Mouse (Mus musculus): ENCODE results near the gene Tbca. TPM values are rescaled to one million over a fixed set of nuclear protein-coding genes. Genes with fewer than 3 reads are reported as not detected.

Gene Tbca
- total RNA-seq (2014; fragmentation: Nextera tagmentation) (35.0 and 47.7 TPM in 2 replicates), total RNA-seq (2017) (176 and 180 TPM in 2 replicates), polyA plus RNA-seq (2012) (9.4 and 14.2 TPM in 2 replicates)

- peaks cover 38% of the 10 kb centered on the region for H3K4me1 ChIP-seq (ENCODE audit: insufficient read depth, low read depth, low read length)
- ATAC-seq (ENCODE audit: extremely low read depth, insufficient number of reproducible peaks, low FRiP score, poor library complexity, severe bottlenecking) (peak; percentile 82), DNase-seq (ENCODE audit: low spot score) (peak; percentile 76)
- peaks cover 11% of the 10 kb centered on the region for H3K36me3 ChIP-seq (replicated peaks)
- no peaks in the 10 kb centered on the region for H3K9me3 ChIP-seq (replicated peaks)
- peaks cover 15% of the 10 kb centered on the region for H3K27me3 ChIP-seq (ENCODE audit: insufficient read depth, low read length)
- H3K4me3 ChIP-seq (ENCODE audit: low read depth, low read length) = peak within 1 kb of the TSS; percentile 98
- TF ChIP-seq GATA2 (IDR thresholded peaks at IDR 0.05; ENCODE audit: borderline replicate concordance, low read depth, low read length) = no peak
- TF ChIP-seq TAL1 (conservative IDR thresholded peaks at IDR 0.05; ENCODE audit: low read depth, low read length) = no peak
- TF ChIP-seq CTCF (IDR thresholded peaks at IDR 0.05; ENCODE audit: low read depth, low read length) = no peak
- TF ChIP-seq POLR2AphosphoS5 (IDR thresholded peaks at IDR 0.05; ENCODE audit: insufficient replicate concordance, low read depth, low read length) = no peak
- no peak for TF ChIP-seq GATA1 (IDR thresholded peaks at IDR 0.05; ENCODE audit: borderline replicate concordance, low read length)
These were observed at the start of gene Tbca for GRCm38 (mm10) chr13:94788771-94789649. Gene Tbca, plus strand, starts transcription at chr13:94788910.

DNA sequence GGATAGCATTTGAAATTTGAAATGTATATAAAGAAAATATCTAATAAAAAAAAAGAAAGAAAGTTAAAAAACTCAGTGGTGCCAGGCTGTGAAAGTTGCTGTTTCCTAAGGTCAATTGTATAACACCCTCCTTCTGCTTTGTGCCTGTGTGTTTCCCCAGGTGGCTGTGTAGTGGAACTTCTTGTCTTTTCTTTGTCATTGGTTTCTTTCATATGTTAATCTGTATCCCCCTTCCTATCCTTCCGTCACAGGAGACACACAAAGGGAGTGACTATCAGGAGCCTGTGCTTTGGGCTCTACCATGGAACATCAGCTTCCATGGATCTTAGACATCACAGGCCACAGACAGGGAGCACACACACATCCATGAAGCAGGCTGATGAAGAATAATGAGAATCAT is 43.5 kb upstream of the Tbca start:
- peaks cover 4% of the 10 kb centered on the region for H3K27me3 ChIP-seq (ENCODE audit: insufficient read depth, low read length)
- DNase-seq (ENCODE audit: low spot score) = no peak
- no peaks in the 10 kb centered on the region for H3K36me3 ChIP-seq (replicated peaks)
- H3K9me3 ChIP-seq (replicated peaks) = no peaks in the 10 kb centered on the region
- no peak for ATAC-seq (ENCODE audit: extremely low read depth, insufficient number of reproducible peaks, low FRiP score, poor library complexity, severe bottlenecking)
- peaks cover 2% of the 10 kb centered on the region; the same call in 1 of the 2 replicates for H3K4me1 ChIP-seq (ENCODE audit: insufficient read depth, low read depth, low read length)
- no peak overlapping the region for H3K4me3 ChIP-seq (ENCODE audit: low read depth, low read length)
- TF ChIP-seq GATA1 (IDR thresholded peaks at IDR 0.05; ENCODE audit: borderline replicate concordance, low read length) (no peak), POLR2AphosphoS5 (IDR thresholded peaks at IDR 0.05; ENCODE audit: insufficient replicate concordance, low read depth, low read length) (no peak), GATA2 (IDR thresholded peaks at IDR 0.05; ENCODE audit: borderline replicate concordance, low read depth, low read length) (no peak)

- H3K4me3 ChIP-seq (ENCODE audit: low read depth, low read length) = no peak overlapping the region
- no peak for TF ChIP-seq TAL1 (conservative IDR thresholded peaks at IDR 0.05; ENCODE audit: low read depth, low read length)
- TF ChIP-seq CTCF (IDR thresholded peaks at IDR 0.05; ENCODE audit: low read depth, low read length) = no peak
- no peak for TF ChIP-seq POLR2AphosphoS5 (IDR thresholded peaks at IDR 0.05; ENCODE audit: insufficient replicate concordance, low read depth, low read length)
- TF ChIP-seq GATA2 (IDR thresholded peaks at IDR 0.05; ENCODE audit: borderline replicate concordance, low read depth, low read length) = no peak
- no peak for TF ChIP-seq GATA1 (IDR thresholded peaks at IDR 0.05; ENCODE audit: borderline replicate concordance, low read length)
- no peak for ATAC-seq (ENCODE audit: extremely low read depth, insufficient number of reproducible peaks, low FRiP score, poor library complexity, severe bottlenecking)
- H3K27me3 ChIP-seq (ENCODE audit: insufficient read depth, low read length) = peaks cover 40% of the 10 kb centered on the region
- H3K9me3 ChIP-seq (replicated peaks) = no peaks in the 10 kb centered on the region
- no peaks in the 10 kb centered on the region for H3K36me3 ChIP-seq (replicated peaks)
- H3K4me1 ChIP-seq (ENCODE audit: insufficient read depth, low read depth, low read length) = no peaks in the 10 kb centered on the region
- no peak for DNase-seq (ENCODE audit: low spot score)
These were observed 22.9 kb upstream of the Tbca start for GRCm38 (mm10) chr13:94765852-94766251.

DNA sequence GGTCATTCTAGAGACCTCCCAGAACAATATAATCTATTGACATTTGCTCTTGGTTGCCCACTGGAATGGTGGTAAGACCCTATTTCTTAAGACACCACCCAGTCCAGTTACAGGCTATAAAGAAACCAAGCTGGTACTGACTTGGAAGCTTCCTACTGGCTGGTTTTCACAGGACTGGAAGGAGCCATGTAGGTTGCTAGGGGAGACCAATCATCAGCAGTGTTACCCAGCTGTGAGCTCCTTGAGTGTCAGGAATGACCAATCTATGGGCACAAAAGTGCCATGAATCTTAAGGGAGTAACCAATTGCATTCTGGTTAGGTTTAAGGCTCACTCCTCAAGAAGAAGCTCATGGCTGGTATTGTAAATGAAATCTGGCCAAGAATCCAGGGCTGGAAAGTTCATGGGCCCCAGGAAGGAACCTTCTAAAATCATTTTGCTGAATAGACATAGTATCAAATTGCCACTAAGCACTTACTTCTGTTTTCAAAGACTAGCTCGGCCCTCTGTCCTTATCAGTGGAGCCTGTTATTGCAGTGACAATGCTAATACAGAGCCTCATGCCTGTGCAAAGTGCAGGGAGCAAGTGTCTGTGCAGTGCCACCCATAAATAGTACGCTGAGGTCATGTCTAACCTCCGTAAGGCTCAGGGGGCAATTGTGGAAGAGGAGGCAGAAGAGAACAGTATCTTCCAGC is 20.1 kb upstream of the Tbca start:
- no peaks in the 10 kb centered on the region for H3K9me3 ChIP-seq (replicated peaks)
- H3K36me3 ChIP-seq (replicated peaks) = no peaks in the 10 kb centered on the region
- DNase-seq (ENCODE audit: low spot score) (no peak), ATAC-seq (ENCODE audit: extremely low read depth, insufficient number of reproducible peaks, low FRiP score, poor library complexity, severe bottlenecking) (no peak)
- no peak overlapping the region for H3K4me3 ChIP-seq (ENCODE audit: low read depth, low read length)
- TF ChIP-seq CTCF (IDR thresholded peaks at IDR 0.05; ENCODE audit: low read depth, low read length) = no peak
- TF ChIP-seq GATA1 (IDR thresholded peaks at IDR 0.05; ENCODE audit: borderline replicate concordance, low read length) = no peak
- TF ChIP-seq TAL1 (conservative IDR thresholded peaks at IDR 0.05; ENCODE audit: low read depth, low read length) = no peak
- H3K4me1 ChIP-seq (ENCODE audit: insufficient read depth, low read depth, low read length) = no peaks in the 10 kb centered on the region
- H3K27me3 ChIP-seq (ENCODE audit: insufficient read depth, low read length) = peaks cover 44% of the 10 kb centered on the region

- TF ChIP-seq GATA2 (IDR thresholded peaks at IDR 0.05; ENCODE audit: borderline replicate concordance, low read depth, low read length) (no peak), CTCF (IDR thresholded peaks at IDR 0.05; ENCODE audit: low read depth, low read length) (no peak), GATA1 (IDR thresholded peaks at IDR 0.05; ENCODE audit: borderline replicate concordance, low read length) (no peak), TAL1 (conservative IDR thresholded peaks at IDR 0.05; ENCODE audit: low read depth, low read length) (no peak), POLR2AphosphoS5 (IDR thresholded peaks at IDR 0.05; ENCODE audit: insufficient replicate concordance, low read depth, low read length) (no peak)
- Histone ChIP-seq H3K36me3 (replicated peaks) (no peaks in the 10 kb centered on the region), H3K4me3 (ENCODE audit: low read depth, low read length) (no peak overlapping the region), H3K27me3 (ENCODE audit: insufficient read depth, low read length) (peaks cover 44% of the 10 kb centered on the region), H3K9me3 (replicated peaks) (no peaks in the 10 kb centered on the region), H3K4me1 (ENCODE audit: insufficient read depth, low read depth, low read length) (no peaks in the 10 kb centered on the region)
- no peak for DNase-seq (ENCODE audit: low spot score)
- no peak for ATAC-seq (ENCODE audit: extremely low read depth, insufficient number of reproducible peaks, low FRiP score, poor library complexity, severe bottlenecking)
These were observed 19.6 kb upstream of the Tbca start for GRCm38 (mm10) chr13:94769155-94769470.

- no peak for DNase-seq (ENCODE audit: low spot score)
- H3K27me3 ChIP-seq (ENCODE audit: insufficient read depth, low read length) = peaks cover 24% of the 10 kb centered on the region
- H3K9me3 ChIP-seq (replicated peaks) = no peaks in the 10 kb centered on the region
- no peak overlapping the region for H3K4me3 ChIP-seq (ENCODE audit: low read depth, low read length)
- TF ChIP-seq GATA2 (IDR thresholded peaks at IDR 0.05; ENCODE audit: borderline replicate concordance, low read depth, low read length) (no peak), GATA1 (IDR thresholded peaks at IDR 0.05; ENCODE audit: borderline replicate concordance, low read length) (no peak)
- H3K36me3 ChIP-seq (replicated peaks) = peaks cover 8% of the 10 kb centered on the region
- ATAC-seq (ENCODE audit: extremely low read depth, insufficient number of reproducible peaks, low FRiP score, poor library complexity, severe bottlenecking) = no peak
- peaks cover 26% of the 10 kb centered on the region for H3K4me1 ChIP-seq (ENCODE audit: insufficient read depth, low read depth, low read length)
These were observed 1.8 kb upstream of the Tbca start for GRCm38 (mm10) chr13:94786866-94787265.

Measured in G1E (cell line).